Mouse (Mus musculus) spleen, embryonic (tissue): ENCODE data around the gene Dnajc30.
"Not testable (repeated sequence)": the region's sequence is repeated elsewhere in the genome, so short reads cannot be mapped to it uniquely, and the experiment has no call there.

Experiments used
- CTCF ChIA-PET: fragments of 350-600 bp; sonication (Branson Sonifier 250); formaldehyde crosslinking; loops from one replicate; lab custom pipeline; 2022; lab: Charles Lee

Gene Dnajc30

DNA sequence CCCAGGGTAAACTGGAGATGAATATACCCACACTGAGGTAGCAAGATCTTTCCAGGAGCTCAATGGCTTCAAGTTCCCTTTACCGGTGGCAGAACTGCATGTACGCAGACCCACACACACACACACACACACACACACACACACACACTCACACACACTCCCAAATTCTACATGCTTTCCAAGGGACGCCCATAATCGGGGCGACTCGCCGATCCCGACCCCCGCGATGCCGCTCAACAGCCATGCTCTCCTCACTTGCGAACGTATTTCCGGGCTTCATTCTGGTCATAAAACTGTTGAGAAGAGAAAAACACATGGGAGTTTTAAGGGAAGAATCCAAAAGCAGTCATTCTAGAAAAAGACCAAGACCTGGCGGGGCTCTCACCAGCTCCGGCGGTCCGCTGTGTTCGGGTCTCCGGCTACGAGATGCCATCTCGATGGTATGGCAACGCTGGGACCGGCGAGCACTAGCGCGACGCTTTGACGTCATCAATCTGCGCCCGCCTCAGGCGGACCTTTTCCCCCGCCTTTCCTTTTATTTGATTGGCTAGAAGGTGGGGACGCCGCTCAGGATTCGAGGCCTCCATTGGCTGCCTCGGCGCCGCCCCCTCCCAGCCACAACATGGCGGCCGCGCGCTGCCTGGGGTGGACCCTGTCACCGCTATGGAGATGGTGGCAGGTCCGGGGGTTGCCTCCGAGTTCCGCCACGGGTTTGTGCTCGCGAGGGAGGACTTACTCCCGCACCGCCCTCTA is at the start of gene Dnajc30:
Gene Dnajc30 (plus strand): TSS at position 574 of the 753 bp plus-strand sequence.
- CTCF ChIA-PET: interaction anchor here (0.6 kb wide), 1 partner anchor 167 kb away, joined by 4 read pairs; no protein-coding TSS in a partner anchor

DNA sequence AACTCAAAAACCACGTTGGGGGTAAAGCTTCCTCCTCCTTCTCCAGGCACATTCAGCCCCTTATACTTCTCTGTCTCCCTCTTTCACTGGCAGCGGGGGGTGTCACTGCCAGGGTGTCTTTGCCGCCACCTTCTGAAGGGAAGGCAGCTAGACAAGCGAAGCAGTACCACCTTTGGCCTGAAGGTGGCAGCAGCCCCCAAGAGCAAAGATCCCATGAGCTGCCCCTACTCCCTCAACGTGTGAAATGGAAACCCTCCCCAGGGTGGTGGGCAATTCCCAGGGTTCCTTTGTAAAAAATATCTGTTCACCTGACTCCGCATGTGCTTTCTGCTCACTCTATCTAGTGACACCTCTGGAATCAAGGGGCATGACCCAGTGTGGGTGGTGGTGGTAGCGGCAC is 48.5 kb upstream of the Dnajc30 start:
- CTCF ChIA-PET: interaction anchor here (0.5 to 1.6 kb wide), 4 partner anchors 8 to 62 kb away, joined by 3 to 5 read pairs (median 4); partner anchors contain the start of gene Stx1a

DNA sequence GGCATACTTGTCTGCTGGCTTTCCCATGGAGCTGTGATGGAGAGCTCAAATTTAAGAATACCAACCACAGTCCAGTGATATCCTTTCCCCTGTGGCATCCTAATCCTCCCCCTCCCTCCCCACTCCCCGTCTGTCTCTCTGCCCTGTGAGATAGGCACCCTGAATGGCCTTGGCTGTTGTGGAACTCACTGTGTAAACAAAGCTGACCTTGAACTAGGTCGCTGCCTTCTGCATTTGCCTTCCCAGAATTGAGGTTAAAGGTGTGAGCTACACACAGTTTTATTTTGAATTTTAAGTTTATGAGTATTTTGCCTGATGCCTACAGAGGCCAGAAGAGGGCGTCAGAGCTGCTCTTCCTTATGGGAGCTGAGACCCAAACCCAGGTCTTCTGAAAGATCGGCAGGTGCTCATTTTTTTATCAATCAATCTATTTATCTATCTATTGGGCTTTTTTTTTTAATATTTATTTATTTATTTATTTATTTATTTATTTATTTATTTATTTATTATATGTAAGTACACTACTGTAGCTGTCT is 47.7 kb upstream of the Dnajc30 start:
- CTCF ChIA-PET: interaction anchor here (0.7 kb wide), 1 partner anchor 1086 kb away, joined by 3 read pairs; no protein-coding TSS in a partner anchor

GRCm38 (mm10) chr5:135021814-135022213 is 42.2 kb upstream of the Dnajc30 start:
- CTCF ChIA-PET: no interaction called here

DNA sequence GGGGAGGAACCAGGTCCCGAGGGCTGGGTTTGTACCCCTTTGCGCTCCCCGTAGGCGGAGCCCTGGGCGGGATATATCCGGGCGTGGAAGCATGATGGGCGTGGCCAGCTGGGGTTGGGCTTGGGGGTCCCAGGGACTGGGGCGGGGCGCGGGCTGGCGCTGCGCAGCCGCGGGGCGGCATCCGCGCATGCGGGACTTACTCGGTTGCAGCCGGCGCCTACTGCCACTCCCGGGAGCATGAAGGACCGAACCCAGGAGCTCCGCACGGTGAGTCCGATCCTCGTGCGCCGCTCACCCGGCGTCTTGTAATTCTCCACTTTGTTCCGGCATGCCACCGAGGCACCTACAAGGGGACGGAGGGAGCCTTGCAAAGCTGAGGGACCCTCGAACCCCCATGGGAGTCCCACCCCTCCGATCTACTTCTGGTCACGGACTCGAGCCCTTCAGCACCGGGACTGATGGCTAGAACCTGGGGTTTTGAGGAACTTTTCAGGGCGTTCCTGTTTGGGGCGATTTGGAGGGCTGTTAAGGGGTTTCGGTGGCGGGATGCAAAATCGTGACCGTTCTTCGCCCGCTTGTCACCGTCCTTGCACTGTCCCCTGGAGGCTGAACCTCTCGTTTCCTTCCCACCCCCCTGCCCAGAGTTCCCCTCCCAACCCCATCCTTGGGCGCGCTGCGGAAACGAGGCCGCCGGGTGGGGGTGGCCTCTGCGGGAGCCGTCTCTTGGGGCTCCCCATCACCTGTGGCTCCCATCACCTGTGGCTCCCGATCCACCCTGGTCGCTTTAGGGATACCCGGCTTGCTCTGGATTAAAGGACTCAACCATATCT is 40.4 kb upstream of the Dnajc30 start, which contains the start of gene Stx1a:
Gene Stx1a (plus strand): TSS at position 139 of the 830 bp plus-strand sequence.
- CTCF ChIA-PET: interaction anchor here (0.7 to 0.8 kb wide), 2 partner anchors 9 to 110 kb away, joined by 3 read pairs; no protein-coding TSS in a partner anchor

GRCm38 (mm10) chr5:135024665-135025224 is 39.3 kb upstream of the Dnajc30 start:
- CTCF ChIA-PET: interaction anchor here (0.7 kb wide), 1 partner anchor 109 kb away, joined by 3 read pairs; no protein-coding TSS in a partner anchor

- CTCF ChIA-PET: no interaction called here
Measured at GRCm38 (mm10) chr5:135025899-135026298, 38.1 kb upstream of the Dnajc30 start.

DNA sequence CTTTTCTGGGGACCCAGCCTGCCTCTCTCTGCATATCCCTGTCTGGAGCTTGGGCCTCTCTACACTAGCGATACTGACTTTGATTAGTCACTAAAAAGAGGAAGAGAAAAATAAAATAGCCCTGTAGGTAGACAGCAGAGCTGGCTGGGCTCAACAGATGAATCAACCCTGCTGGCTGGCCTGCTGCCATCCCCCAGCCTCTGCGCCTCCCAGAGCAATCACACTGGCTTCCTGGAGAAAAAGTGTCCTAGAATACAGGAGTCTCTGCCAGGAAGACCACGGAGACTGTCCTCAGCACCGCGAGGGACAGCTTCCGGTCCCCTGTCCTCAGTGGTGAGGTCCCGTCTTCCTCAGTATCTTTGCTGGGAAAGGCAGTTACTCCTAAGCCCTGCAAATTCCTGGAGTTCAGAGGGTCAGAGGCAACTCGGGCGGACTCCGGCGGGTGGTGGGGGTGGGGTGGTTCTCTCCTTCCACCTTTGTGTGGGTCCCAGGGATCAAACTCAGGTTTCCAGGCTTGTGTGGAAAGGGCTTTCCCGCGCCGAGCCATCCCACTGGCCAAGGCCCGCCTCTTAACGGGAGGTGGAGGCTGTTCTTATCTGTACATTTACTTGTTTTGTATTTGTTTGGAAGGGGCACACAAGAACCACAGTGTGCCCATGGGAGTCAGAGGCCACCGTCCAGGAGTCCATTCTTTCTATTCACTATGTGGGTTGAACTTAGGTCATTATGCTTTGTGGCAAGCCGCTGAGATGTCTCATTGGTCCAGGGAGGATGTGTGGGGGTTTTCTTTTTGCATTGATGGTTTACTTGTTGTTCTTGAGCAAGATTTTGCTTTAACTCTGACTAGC is 34.8 kb upstream of the Dnajc30 start:
- CTCF ChIA-PET: no interaction called here

- CTCF ChIA-PET: interaction anchor here (0.6 kb wide), 1 partner anchor 17 kb away, joined by 5 read pairs; no protein-coding TSS in a partner anchor
Measured at GRCm38 (mm10) chr5:135032581-135032980, 31.4 kb upstream of the Dnajc30 start.

DNA sequence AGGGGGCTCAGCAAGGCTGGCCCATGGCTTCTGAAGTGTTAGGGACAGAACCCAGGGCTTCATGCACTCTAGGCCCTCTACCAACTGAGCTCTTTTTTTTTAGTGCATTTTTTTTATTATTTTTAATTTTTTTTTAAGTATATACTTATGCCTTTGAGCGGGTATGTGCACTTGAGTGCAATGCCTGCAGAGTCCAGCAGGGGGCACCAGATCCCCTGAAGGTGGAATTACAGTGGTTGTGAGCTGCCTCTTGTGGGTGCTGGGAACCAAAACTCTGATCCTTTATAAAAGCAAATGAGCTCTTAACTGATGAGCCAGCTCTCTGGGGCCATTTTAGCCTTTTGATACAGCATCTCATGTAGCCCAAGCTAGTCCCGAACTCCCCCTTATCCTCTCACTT is 29.4 kb upstream of the Dnajc30 start:
- CTCF ChIA-PET: interaction anchor here (0.6 kb wide), 2 partner anchors 19 to 241 kb away, joined by 3 read pairs; no protein-coding TSS in a partner anchor

DNA sequence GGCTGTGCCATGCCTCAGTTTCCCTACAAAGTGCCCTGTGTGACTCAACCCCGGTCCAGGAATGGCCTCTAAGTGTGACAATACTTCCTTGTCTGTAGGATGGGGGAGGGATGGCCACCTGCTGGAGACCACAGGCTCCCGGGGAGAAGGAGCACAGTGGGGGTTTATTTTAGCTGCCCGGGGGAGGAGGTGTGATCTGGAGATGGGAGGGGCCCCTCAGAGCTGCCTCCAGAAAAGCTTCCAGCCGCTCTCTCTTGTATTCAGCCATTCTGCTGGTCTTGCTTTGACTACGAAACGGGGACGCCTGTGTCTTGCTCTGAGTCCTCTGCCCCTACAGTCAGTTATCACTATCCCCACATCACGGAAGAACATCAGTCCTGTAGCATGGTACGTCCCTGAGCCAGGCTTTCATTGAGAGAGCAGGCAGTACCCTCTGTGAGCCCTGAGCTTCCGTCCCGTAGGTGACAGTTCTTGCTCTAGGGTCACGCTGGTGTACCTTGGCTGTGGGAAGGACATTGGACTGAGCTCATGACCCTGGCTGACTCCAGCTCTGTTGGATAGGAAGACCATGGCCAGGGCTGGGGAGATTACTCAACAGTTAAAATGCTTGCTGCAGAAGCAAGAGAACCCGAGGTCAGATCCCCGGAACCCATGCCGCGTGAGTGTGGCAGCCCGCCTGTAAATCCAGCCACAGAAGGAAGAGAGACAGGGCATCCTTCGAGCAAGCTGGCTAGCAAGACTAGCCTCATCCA is 28.2 kb upstream of the Dnajc30 start:
- CTCF ChIA-PET: no interaction called here

GRCm38 (mm10) chr5:135037946-135038345 is 26.1 kb upstream of the Dnajc30 start:
- CTCF ChIA-PET: no interaction called here

GRCm38 (mm10) chr5:135039541-135039940 is 24.5 kb upstream of the Dnajc30 start:
- CTCF ChIA-PET: no interaction called here

DNA sequence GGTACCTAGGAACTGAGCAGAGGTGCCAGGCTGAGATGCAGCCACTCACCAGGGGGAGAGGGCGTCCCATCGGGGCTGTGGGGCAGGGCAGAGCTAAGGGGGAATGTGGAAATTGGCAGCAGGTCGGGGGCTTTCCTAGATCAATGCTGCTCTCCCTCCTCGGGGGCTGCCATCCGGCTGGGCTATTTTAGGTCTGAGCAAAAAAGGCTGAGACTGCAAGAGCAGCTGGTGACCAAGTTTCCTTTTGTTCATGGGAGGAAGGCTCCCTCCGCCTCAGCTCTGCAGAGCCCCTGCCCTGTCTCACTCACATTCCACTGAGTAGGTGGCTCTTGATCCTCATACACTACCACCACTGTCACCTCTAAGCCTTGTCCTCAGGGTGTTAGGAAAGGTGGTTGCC is 23.9 kb upstream of the Dnajc30 start:
- CTCF ChIA-PET: no interaction called here

GRCm38 (mm10) chr5:135040777-135041176 is 23.2 kb upstream of the Dnajc30 start:
- CTCF ChIA-PET: interaction anchor here (0.6 kb wide), 2 partner anchors 109 to 267 kb away, joined by 8 to 15 read pairs; partner anchors contain the start of gene Tbl2

DNA sequence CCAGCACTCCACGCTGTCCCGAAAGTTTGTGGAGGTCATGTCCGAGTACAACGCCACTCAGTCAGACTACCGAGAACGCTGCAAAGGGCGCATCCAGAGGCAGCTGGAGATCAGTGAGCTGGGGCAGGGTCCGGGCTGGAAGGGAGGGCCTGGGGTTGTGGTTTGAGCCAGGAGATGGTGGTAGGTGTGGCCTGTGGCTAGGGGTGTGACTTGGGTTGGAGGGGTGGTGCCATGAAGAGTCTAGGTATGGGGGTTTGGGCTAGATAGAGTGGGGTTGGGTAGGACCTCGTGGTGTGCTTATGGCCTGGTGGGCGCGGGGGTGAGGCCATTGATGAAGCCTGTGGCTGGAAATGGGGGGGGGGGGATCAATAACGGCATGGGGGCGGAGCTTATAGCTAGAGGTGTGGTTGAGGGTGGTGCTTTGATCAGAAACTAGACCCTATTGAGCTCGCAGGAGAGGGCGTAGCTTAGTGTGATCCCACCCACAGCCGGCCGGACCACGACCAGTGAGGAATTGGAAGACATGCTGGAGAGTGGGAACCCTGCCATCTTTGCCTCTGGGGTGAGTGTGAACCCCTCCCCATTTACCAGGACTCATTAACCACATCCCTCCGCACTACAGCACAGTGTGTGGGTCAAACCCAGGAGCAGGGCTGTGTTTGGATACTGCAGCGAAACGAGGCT is 21.8 kb upstream of the Dnajc30 start:
- CTCF ChIA-PET: interaction anchor here (0.7 kb wide), 1 partner anchor 65 kb away, joined by 16 read pairs; no protein-coding TSS in a partner anchor

DNA sequence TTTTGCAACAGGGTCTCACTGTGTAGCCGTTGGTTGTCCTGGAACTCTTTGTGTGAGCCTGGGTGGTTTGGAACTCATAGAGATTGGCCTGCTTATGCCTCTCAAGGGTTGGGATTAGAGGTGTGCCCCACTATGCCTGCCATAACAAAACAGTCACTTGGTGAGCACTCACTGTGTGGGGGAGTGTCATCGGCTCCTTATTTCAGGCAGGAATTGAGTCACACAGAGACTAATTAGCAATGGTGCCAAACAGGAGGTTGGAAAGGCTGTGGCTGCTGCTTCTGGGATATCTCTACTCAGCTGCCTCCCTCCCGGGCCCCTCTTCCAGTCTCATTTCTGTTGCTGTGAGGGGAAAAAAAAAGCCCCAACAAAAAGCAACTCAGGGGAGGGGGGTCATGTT is 19.4 kb upstream of the Dnajc30 start:
- CTCF ChIA-PET: no interaction called here

- CTCF ChIA-PET: no interaction called here
Measured at GRCm38 (mm10) chr5:135048539-135048938, 15.5 kb upstream of the Dnajc30 start.

DNA sequence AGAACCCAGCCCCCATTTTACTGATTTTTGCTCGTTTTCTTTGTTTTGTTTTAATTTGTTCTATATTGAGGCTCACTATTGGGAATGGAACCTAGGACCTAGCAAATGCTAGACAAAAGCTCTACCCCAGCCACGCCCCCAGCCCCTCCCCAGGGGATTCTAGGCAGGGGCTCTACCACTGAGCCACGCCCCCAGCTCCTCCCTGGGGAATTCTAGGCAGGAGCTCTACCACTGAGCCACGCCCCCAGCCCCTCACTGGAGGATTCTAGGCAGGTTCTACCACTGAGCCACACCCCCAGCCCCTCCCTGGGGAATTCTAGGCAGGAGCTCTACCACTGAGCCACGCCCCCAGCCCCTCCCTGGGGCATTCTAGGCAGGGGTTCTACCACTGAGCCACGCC is 14.7 kb upstream of the Dnajc30 start:
- CTCF ChIA-PET: not testable (repeated sequence)
